Mouse (Mus musculus) kidney, postnatal 0 days (tissue): ENCODE results near the gene Rara. TPM values are rescaled to one million over a fixed set of nuclear protein-coding genes. Genes with fewer than 3 reads are reported as not detected.
"Not testable (repeated sequence)": the region's sequence is repeated elsewhere in the genome, so short reads cannot be mapped to it uniquely, and the experiment has no call there.

Experiments
- ATAC-seq: fragments of 200-750 bp; cut with Nextera tagmentation; replicated peaks from 2 replicates; pipeline ENCODE4 v1.8.0; 2017; ENCODE audit warnings: low read depth, moderate number of reproducible peaks, moderate TSS enrichment, moderate library complexity; ENCODE audit not compliant: low FRiP score
- DNase-seq: peaks from one replicate; pipeline ENCODE4 v3.0.0-alpha.2; 2016; ENCODE audit warnings: low spot score
- H3K27ac ChIP-seq: fragments of 300-500 bp; sonication (generic); 2 replicates; pipeline ENCODE4 v1.5.1; 2014; ENCODE audit warnings: mild to moderate bottlenecking
- H3K27me3 ChIP-seq: fragments of 300-500 bp; sonication (generic); 2 replicates; pipeline ENCODE4 v1.6.1; 2014; ENCODE audit warnings: low read length, mixed read lengths; ENCODE audit not compliant: insufficient read depth
- H3K36me3 ChIP-seq: fragments of 300-500 bp; sonication (generic); 2 replicates; pipeline ENCODE4 v1.6.1; 2014; ENCODE audit warnings: low read length, mixed read lengths; ENCODE audit not compliant: insufficient read depth
- H3K4me1 ChIP-seq: fragments of 300-500 bp; sonication (generic); replicated peaks from 2 replicates; pipeline ENCODE4 v1.6.1; 2014; ENCODE audit warnings: antibody characterized with exemption, low read length, mixed read lengths; ENCODE audit not compliant: insufficient read depth
- H3K4me2 ChIP-seq: fragments of 300-500 bp; sonication (generic); 2 replicates; pipeline ENCODE4 v1.6.1; 2014; ENCODE audit warnings: mild to moderate bottlenecking, low read length, moderate library complexity, mixed read lengths
- H3K4me3 ChIP-seq: fragments of 300-500 bp; sonication (generic); replicated peaks from 2 replicates; pipeline ENCODE4 v1.5.1; 2014; ENCODE audit warnings: low read depth, low read length
- H3K9ac ChIP-seq: fragments of 300-500 bp; sonication (generic); 2 replicates; pipeline ENCODE4 v1.6.1; 2014; ENCODE audit warnings: low read depth, low read length
- H3K9me3 ChIP-seq: fragments of 300-500 bp; sonication (generic); replicated peaks from 2 replicates; pipeline ENCODE4 v1.6.1; 2016; ENCODE audit warnings: low read length, inconsistent platforms, mixed read lengths
- CTCF ChIP-seq: IDR thresholded peaks from 2 replicates; pipeline ENCODE4 v1.5.1; 2016; ENCODE audit warnings: antibody characterized with exemption, low read depth, mild to moderate bottlenecking, moderate library complexity
- WGBS: fragments of 180-500 bp; shearing (Covaris S2); extraction: QIAGEN DNeasy Blood & Tissue Kit; methylation state at CpG from one replicate; pipeline ENCODE4 v1.1.7; 2014; 5-methylcytosine and 5-hydroxymethylcytosine counted together
- polyA plus RNA-seq: library from polyadenylated mRNA; unstranded; fragments of >200 nt; fragmentation: Nextera tagmentation; extraction: Ambion mirVana; gene quantifications from 2 replicates; pipeline ENCODE4 v1.2.1, GENCODE M21; 2015

Rara gene
- polyA plus RNA-seq, 1 experiment from 2014 or later = 25.7 TPM

GRCm38 (mm10) chr11:98919009-98919408 is 8.6 kb upstream of the Rara start:
- no peaks in the 10 kb centered on the region for H3K27me3 ChIP-seq
- no peak for ATAC-seq
- no peak overlapping the region for H3K4me3 ChIP-seq
- 96% methylated on average over 11 of the region's 11 CpGs for whole genome bisulfite sequencing
- no peaks in the 10 kb centered on the region for H3K9me3 ChIP-seq
- H3K9ac ChIP-seq = no peak overlapping the region
- no peak for TF ChIP-seq CTCF
- 0 out of 2 replicates have a peak, but pooled peaks cover 7% of the 10 kb centered on the region for H3K36me3 ChIP-seq
- H3K27ac ChIP-seq = no peak overlapping the region
- H3K4me1 ChIP-seq = peaks cover 12% of the 10 kb centered on the region; the same call in 1 of the 2 replicates
- DNase-seq = no peak
- H3K4me2 ChIP-seq = no peak overlapping the region

GRCm38 (mm10) chr11:98921813-98922212 is 5.8 kb upstream of the Rara start:
- H3K27me3 ChIP-seq, H3K27ac ChIP-seq, H3K36me3 ChIP-seq, H3K9me3 ChIP-seq, ATAC-seq, H3K9ac ChIP-seq, H3K4me2 ChIP-seq, H3K4me3 ChIP-seq: not testable (repeated sequence)
- TF ChIP-seq CTCF = peak; percentile 66; the same call in 1 of the 2 replicates
- WGBS = 42% methylated on average over 15 of the region's 15 CpGs
- H3K4me1 ChIP-seq = peaks cover 31% of the 10 kb centered on the region
- DNase-seq = peak; percentile 79

GRCm38 (mm10) chr11:98922307-98922706 is 5.3 kb upstream of the Rara start:
- peak overlapping the region; percentile 71; the same call in 1 of the 2 replicates for H3K27ac ChIP-seq
- H3K27me3 ChIP-seq, ATAC-seq, H3K9me3 ChIP-seq, H3K4me3 ChIP-seq, H3K36me3 ChIP-seq: not testable (repeated sequence)
- H3K4me2 ChIP-seq = peak overlapping the region; percentile 2; the same call in 1 of the 2 replicates
- peaks cover 31% of the 10 kb centered on the region for H3K4me1 ChIP-seq
- peak; percentile 83 for DNase-seq
- 0 out of 2 replicates have a peak overlapping the region, but pooled peaks have one; percentile 27 for H3K9ac ChIP-seq
- 24% methylated on average over 10 of the region's 10 CpGs for WGBS
- peak; percentile 89 for TF ChIP-seq CTCF

GRCm38 (mm10) chr11:98922851-98923711 is 4.5 kb upstream of the Rara start:
- not testable (repeated sequence) for H3K4me3 ChIP-seq, H3K27me3 ChIP-seq, H3K36me3 ChIP-seq, H3K9me3 ChIP-seq
- peaks cover 31% of the 10 kb centered on the region for H3K4me1 ChIP-seq
- peak overlapping the region; percentile 71 for H3K27ac ChIP-seq
- H3K4me2 ChIP-seq = 0 out of 2 replicates have a peak overlapping the region, but pooled peaks have one; percentile 2
- H3K9ac ChIP-seq = 0 out of 2 replicates have a peak overlapping the region, but pooled peaks have one; percentile 27
- peak; percentile 61 for DNase-seq
- ATAC-seq = peak; percentile 38
- 17% methylated on average over 16 of the region's 16 CpGs for WGBS

GRCm38 (mm10) chr11:98924633-98925175 is 2.9 kb upstream of the Rara start:
- Histone ChIP-seq H3K4me1 (peaks cover 47% of the 10 kb centered on the region), H3K4me2 (no peak overlapping the region), H3K4me3 (no peak overlapping the region), H3K9me3 (no peaks in the 10 kb centered on the region), H3K9ac (no peak overlapping the region), H3K27ac (peak overlapping the region; percentile 86), H3K36me3 (no peaks in the 10 kb centered on the region), H3K27me3 (no peaks in the 10 kb centered on the region)
- no peak for ATAC-seq
- 51% methylated on average over 5 of the region's 5 CpGs for WGBS
- no peak for TF ChIP-seq CTCF
- no peak for DNase-seq

GRCm38 (mm10) chr11:98925265-98925721 is 2.3 kb upstream of the Rara start:
- Histone ChIP-seq H3K36me3 (no peaks in the 10 kb centered on the region), H3K27me3 (no peaks in the 10 kb centered on the region), H3K4me2 (no peak overlapping the region), H3K4me1 (peaks cover 53% of the 10 kb centered on the region), H3K9me3 (no peaks in the 10 kb centered on the region), H3K4me3 (no peak overlapping the region), H3K9ac (no peak overlapping the region), H3K27ac (peak overlapping the region; percentile 86)
- ATAC-seq = no peak
- 13% methylated on average over 10 of the region's 10 CpGs for WGBS
- no peak for DNase-seq
- TF ChIP-seq CTCF = no peak
